Mouse (Mus musculus) neural tube, embryonic 14.5 days (tissue): ENCODE results near the gene Usf2. TPM values are rescaled to one million over a fixed set of nuclear protein-coding genes. Genes with fewer than 3 reads are reported as not detected.
"Not testable (repeated sequence)": the region's sequence is repeated elsewhere in the genome, so short reads cannot be mapped to it uniquely, and the experiment has no call there.

Experiments
- ATAC-seq: fragments of 200-750 bp; cut with Nextera tagmentation; 2 replicates; pipeline ENCODE4 v1.8.0; 2017; ENCODE audit warnings: low read depth, mild to moderate bottlenecking, moderate TSS enrichment, moderate library complexity
- H3K27ac ChIP-seq: fragments of 300-500 bp; sonication (generic); 2 replicates; pipeline ENCODE4 v1.5.1; 2014; ENCODE audit warnings: low read depth, mild to moderate bottlenecking, control low read depth, low read length, moderate library complexity, mixed read lengths
- H3K27me3 ChIP-seq: fragments of 300-500 bp; sonication (generic); 2 replicates; pipeline ENCODE4 v1.6.1; 2014; ENCODE audit warnings: low read length; ENCODE audit not compliant: control insufficient read depth, insufficient read depth
- H3K36me3 ChIP-seq: fragments of 300-500 bp; sonication (generic); 2 replicates; pipeline ENCODE4 v1.6.1; 2014; ENCODE audit warnings: low read length, mixed read lengths; ENCODE audit not compliant: control insufficient read depth, insufficient read depth
- H3K4me1 ChIP-seq: fragments of 300-500 bp; sonication (generic); 2 replicates; pipeline ENCODE4 v1.6.1; 2014; ENCODE audit warnings: low read length; ENCODE audit not compliant: control insufficient read depth, insufficient read depth
- H3K4me2 ChIP-seq: fragments of 300-500 bp; sonication (generic); 2 replicates; pipeline ENCODE4 v1.6.1; 2014; ENCODE audit warnings: mild to moderate bottlenecking, low read depth, low read length, control low read depth
- H3K4me3 ChIP-seq: fragments of 300-500 bp; sonication (generic); 2 replicates; pipeline ENCODE4 v1.5.1; 2014; ENCODE audit warnings: low read depth, low read length, control low read depth, mixed read lengths
- H3K9ac ChIP-seq: fragments of 300-500 bp; sonication (generic); replicated peaks from 2 replicates; pipeline ENCODE4 v1.6.1; 2014; ENCODE audit warnings: low read depth, mild to moderate bottlenecking, control low read depth, low read length, mixed read lengths
- H3K9me3 ChIP-seq: fragments of 300-500 bp; sonication (generic); 2 replicates; pipeline ENCODE4 v1.6.1; 2016; ENCODE audit warnings: low read length; ENCODE audit not compliant: control insufficient read depth
- WGBS: fragments of 180-500 bp; shearing (Covaris S2); extraction: QIAGEN DNeasy Blood & Tissue Kit; methylation state at CpG from one replicate; pipeline ENCODE4 v1.1.7; 2014; 5-methylcytosine and 5-hydroxymethylcytosine counted together
- polyA plus RNA-seq: library from polyadenylated mRNA; unstranded; fragments of >200 nt; fragmentation: Nextera tagmentation; extraction: Ambion mirVana; gene quantifications from 2 replicates; pipeline ENCODE4 v1.2.1, GENCODE M21; 2014

The Usf2 gene
- polyA plus RNA-seq, 1 experiment from 2014 or later: 28.2 TPM

DNA sequence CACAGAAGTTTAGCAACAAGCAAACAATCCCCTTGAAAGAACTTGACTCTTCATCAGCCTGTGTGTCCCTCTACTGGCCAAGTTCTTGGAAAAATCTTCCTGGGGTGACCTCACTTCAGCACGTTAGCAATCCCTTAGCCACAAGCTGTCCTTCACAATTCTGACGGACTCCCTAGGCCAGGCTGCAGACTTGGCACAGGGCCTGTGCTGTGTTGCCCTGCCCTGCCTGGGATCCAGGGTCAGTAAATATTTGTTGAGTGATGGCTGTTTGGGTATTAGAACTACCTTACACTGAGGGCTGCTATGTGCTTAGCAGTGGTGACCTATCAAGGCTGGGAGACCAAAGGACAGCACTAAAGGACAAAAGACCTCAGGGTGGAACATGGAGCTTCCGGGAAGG, 2.6 kb downstream of the Usf2 start:
- Histone ChIP-seq H3K9me3 (no peaks in the 10 kb centered on the region), H3K4me3 (no peak overlapping the region), H3K4me1 (peaks cover 13% of the 10 kb centered on the region), H3K27ac (no peak overlapping the region), H3K27me3 (no peaks in the 10 kb centered on the region), H3K9ac (no peak overlapping the region), H3K36me3 (peaks cover 34% of the 10 kb centered on the region), H3K4me2 (no peak overlapping the region)
- 84% methylated on average over 3 of the region's 3 CpGs for WGBS
- no peak for ATAC-seq

DNA sequence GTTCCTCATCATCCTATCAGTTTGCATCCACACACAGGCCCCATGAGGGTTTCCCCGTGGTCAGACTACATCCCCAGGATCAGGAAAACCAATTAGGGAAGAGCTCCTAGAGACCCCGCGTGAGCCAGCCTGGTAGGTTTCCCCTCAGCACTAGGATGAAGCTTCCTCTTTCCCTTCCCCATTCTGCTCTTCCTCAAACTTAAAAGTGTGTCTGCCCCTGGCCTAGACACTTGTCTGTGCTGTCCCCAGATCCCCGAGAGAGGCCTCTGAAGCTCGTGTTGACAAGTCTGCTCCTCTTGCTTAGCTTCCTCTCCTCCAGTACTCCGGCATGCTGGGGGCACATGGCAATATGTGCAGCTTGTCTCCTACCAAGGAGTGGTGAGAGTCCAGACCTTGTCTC, 3.1 kb downstream of the Usf2 start:
- Histone ChIP-seq H3K4me2 (no peak overlapping the region), H3K4me1 (peaks cover 13% of the 10 kb centered on the region), H3K27ac (no peak overlapping the region), H3K27me3 (no peaks in the 10 kb centered on the region), H3K36me3 (peaks cover 37% of the 10 kb centered on the region), H3K9me3 (no peaks in the 10 kb centered on the region), H3K9ac (no peak overlapping the region), H3K4me3 (no peak overlapping the region)
- no peak for ATAC-seq
- 90% methylated on average over 6 of the region's 6 CpGs for WGBS

DNA sequence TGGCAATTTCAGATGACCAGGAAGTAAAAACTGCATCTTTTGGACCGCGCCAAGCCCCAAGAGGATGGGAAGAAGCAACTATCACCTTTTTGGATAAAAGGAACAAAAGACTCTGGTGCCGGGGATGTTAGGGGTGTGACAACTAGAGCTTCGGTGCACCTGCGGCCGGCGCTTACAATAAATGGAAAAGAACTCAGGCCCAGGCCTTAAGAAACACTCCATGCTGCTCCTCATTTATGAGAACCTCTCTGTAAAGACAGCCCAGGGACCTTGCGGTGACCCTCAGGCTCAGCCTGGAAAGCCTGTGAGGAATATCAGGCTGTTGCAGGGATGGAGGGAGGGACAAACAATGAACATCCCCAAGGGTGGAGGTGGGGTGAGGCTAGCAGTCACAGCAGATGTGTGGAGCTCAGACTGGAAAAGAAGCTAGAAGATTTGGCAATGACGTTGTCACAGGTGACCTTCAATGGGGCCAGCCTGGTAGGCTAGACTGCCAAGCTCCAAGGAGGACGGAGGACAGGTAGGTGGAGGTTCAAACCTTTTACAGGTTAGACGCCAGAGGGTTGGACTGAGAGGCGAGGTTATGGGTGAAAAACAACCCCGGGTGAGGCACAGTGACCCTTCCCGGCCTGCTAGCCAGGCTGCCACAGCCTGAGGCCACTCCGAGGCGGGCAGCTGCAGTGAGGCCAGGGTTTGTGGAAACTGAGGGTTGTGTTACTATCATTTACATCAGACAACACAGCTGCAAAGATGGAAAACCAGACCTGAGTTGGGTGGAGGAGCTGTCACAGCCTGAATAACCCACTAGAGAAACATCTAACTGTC, 4.0 kb downstream of the Usf2 start:
- no peak for ATAC-seq
- Histone ChIP-seq H3K4me1 (peaks cover 8% of the 10 kb centered on the region), H3K9ac (no peak overlapping the region), H3K27me3 (no peaks in the 10 kb centered on the region), H3K4me3 (no peak overlapping the region), H3K27ac (no peak overlapping the region), H3K36me3 (peaks cover 37% of the 10 kb centered on the region), H3K9me3 (no peaks in the 10 kb centered on the region), H3K4me2 (no peak overlapping the region)
- 94% methylated on average over 16 of the region's 16 CpGs for WGBS

DNA sequence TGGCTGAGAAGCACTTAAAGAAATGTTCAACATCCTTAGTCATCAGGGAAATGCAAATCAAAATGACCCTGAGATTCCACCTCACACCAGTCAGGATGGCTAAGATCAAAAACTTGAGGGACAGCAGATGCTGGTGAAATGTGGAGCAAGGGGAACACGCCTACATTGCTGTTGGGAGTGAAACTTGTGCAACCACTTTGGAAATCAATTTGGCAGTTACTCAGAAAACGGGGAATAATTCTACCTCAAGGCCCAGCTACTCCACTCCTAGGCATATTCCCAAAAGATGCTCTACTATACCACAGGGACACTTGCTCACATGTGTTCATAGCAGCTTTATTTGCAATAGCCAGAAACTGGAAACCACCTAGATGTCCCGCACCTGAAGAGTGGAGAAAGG, 6.7 kb downstream of the Usf2 start:
- not testable (repeated sequence) for H3K9ac ChIP-seq, H3K4me2 ChIP-seq, H3K4me1 ChIP-seq, H3K27ac ChIP-seq, H3K27me3 ChIP-seq, H3K4me3 ChIP-seq, ATAC-seq, H3K9me3 ChIP-seq
- WGBS: 94% methylated on average over 3 of the region's 3 CpGs
- H3K36me3 ChIP-seq: peaks cover 41% of the 10 kb centered on the region

DNA sequence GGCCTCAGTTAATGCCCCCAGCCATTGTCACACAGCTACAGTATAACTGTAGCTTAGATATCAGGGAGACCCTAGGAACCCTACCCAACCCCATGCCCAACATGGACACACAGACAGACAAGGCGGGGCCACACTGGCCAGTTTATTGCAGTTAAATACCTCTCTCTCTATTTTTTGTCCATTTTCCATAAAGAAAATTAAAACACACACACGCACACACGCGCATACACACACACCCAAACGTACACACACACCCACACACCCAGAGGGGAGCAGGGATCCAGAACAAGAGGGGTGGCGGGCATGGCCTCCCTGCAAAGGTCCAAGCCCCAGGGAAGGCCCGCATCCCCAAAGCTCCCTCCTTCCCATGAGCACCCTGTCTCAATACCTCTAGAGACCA, 10.7 kb downstream of the Usf2 start:
- 95% methylated on average over 7 of the region's 7 CpGs for WGBS
- H3K4me3 ChIP-seq: no peak overlapping the region
- no peaks in the 10 kb centered on the region for H3K4me1 ChIP-seq
- H3K4me2 ChIP-seq: no peak overlapping the region
- ATAC-seq: no peak
- H3K9ac ChIP-seq: no peak overlapping the region
- H3K9me3 ChIP-seq: no peaks in the 10 kb centered on the region
- H3K27me3 ChIP-seq: no peaks in the 10 kb centered on the region
- peaks cover 17% of the 10 kb centered on the region for H3K36me3 ChIP-seq
- no peak overlapping the region for H3K27ac ChIP-seq

DNA sequence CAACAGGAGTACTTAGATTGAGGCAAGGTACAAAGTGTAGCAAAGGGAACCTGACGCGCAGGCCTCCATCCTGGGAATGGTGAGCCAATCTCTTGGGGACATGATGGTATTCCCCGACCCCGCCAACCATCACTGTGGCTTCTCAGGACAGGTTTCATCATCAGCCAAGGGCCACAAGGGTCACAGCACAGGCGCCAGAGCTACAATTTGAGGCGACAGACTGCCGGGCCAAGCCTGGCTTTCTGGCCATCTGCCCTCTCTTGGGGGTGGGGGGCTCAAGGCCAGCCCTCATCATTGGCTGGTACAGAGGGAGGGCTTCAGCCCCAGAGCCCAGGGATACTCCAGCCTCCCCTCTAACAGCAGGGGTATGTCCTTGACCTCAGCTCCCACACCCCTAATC, 11.1 kb downstream of the Usf2 start:
- H3K27me3 ChIP-seq, H3K9me3 ChIP-seq, H3K4me1 ChIP-seq, ATAC-seq, H3K27ac ChIP-seq, H3K9ac ChIP-seq, H3K4me3 ChIP-seq, H3K4me2 ChIP-seq: not testable (repeated sequence)
- peaks cover 15% of the 10 kb centered on the region for H3K36me3 ChIP-seq
- 90% methylated on average over 7 of the region's 7 CpGs for WGBS

DNA sequence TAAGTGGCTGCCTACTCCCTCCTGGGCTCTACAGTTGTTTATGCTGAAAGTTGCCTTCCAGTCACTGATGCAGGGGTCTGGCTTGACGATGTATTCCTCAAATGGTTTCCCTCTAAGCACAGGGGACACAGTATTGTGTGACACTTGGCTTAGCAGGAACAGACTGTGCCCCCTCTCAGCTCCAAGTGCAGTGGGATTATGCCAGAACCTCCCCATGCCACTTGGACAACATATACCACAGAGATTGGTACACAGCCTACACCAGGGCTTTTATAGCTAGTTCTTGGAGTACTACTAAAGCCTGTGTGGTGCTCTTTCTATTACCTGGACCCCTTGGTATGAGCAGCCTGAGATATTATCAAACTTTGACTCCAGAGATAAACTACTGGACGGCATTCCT, 11.9 kb downstream of the Usf2 start:
- not testable (repeated sequence) for H3K4me3 ChIP-seq, H3K9ac ChIP-seq, H3K4me2 ChIP-seq, H3K27me3 ChIP-seq, H3K27ac ChIP-seq, H3K9me3 ChIP-seq, H3K4me1 ChIP-seq, ATAC-seq, H3K36me3 ChIP-seq
- WGBS: 83% methylated on average over 2 of the region's 2 CpGs

DNA sequence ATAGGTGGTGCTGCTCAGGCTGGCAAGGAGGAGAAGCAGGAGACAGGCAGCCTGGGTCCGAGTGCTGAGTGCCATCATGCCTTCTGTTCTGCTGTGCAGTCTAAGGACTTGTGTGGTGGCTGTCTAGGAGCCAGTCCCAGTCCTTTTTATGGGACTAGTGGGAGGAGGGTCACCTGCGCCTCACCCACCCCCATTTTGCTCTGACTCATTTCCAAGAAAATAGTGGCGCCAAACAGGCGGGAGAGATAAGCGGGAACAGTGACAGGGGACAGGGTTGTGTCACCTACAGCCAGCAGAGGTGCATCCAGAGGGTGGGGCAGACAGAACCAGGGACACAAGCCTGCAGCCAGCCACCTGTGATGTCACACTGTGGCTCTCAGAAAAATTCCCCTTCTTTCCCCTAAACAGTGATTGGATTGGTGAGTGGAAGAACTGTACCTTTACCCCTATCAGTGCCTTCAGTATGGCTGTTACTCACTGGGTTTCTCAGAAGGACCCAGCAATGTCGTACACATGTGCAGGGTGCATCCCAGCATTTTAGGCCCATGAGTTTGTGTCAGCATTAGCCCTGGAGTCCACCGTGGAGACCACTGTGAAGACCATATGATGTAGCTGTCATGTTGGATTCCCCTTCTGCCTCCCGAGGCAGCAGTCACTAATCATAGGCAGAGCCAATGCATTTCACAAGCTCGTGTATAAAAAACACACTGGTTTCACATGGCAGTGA, 12.5 kb downstream of the Usf2 start, which contains the start of gene Hamp:
TSS of gene Hamp (minus strand) at position 124 of the 727 bp plus-strand sequence.
- peaks cover 7% of the 10 kb centered on the region for H3K36me3 ChIP-seq
- H3K4me3 ChIP-seq: no peak within 1 kb of the TSS
- WGBS: 75% methylated on average over 9 of the region's 9 CpGs
- no peak within 1 kb of the TSS for H3K4me2 ChIP-seq
- no peak for ATAC-seq
- H3K9ac ChIP-seq: no peak within 1 kb of the TSS
- H3K9me3 ChIP-seq: no peaks in the 10 kb centered on the region
- no peaks in the 10 kb centered on the region for H3K27me3 ChIP-seq
- H3K4me1 ChIP-seq: no peaks in the 10 kb centered on the region
- H3K27ac ChIP-seq: no peak within 1 kb of the TSS

DNA sequence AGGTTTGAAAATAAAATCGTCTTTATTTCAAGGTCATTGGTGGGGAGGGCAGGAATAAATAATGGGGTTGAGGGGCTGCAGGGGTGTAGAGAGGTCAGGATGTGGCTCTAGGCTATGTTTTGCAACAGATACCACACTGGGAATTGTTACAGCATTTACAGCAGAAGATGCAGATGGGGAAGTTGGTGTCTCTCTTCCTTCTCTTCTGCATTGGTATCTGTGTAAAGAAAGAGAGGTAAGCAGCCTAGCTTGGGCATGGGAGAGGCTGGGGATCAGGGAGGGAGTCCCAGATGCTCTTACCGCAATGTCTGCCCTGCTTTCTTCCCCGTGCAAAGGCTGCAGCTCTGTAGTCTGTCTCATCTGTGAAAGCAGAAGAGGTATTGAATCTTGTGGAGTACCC, 14.2 kb downstream of the Usf2 start:
- not testable (repeated sequence) for H3K27ac ChIP-seq, H3K27me3 ChIP-seq, H3K9me3 ChIP-seq, H3K36me3 ChIP-seq, H3K4me1 ChIP-seq, H3K9ac ChIP-seq, H3K4me2 ChIP-seq, H3K4me3 ChIP-seq, ATAC-seq
- 56% methylated on average over 3 of the region's 3 CpGs for WGBS
